Mouse (Mus musculus): ENCODE measurements around the gene B3glct.

Gene B3glct

DNA sequence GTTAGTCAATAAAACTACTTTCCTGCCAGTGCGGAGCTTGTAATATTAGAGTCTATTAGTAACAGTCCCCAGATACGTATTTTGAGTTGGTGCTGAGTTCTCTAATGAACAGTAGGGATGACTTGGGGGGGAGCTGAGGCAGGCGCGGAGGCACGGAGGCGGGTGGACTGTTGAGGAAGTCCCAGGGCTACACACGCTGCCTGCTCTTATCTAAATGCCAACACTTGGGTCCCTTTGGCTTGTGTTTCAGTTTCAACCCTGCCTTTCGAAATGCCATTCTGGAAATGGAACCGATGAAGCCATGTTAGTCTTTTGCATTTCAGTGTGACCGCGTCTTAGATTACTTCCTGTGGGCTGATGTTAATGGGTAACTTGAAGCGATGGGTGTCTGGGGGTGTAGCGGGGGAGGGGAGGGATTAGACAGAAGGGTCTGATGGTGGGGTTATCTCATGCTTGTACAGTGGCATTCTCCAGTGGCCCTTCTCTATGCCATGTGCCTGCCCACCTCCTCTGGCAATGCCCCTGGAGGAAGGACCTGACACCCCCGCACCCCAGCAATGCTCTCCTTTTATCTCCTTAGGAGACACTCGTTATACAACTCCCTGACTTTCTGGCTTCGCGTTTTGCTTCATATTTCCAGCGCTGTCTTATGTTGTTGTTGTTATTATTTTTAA lies 17.2 kb downstream of the B3glct start:
- no peak for DNase-seq (ENCODE audit: low read depth, low spot score)
- H3K36me3 ChIP-seq (ENCODE audit: control insufficient read depth, insufficient read depth, low read length, poor library complexity, severe bottlenecking) = no peaks in the 10 kb centered on the region
- no peaks in the 10 kb centered on the region for H3K27me3 ChIP-seq (ENCODE audit: control insufficient read depth, insufficient read depth, low read length, poor library complexity, severe bottlenecking)

- peak; percentile 14 for DNase-seq (ENCODE audit: low read depth, low spot score)
- Histone ChIP-seq H3K36me3 (ENCODE audit: control insufficient read depth, insufficient read depth, low read length, poor library complexity, severe bottlenecking) (no peaks in the 10 kb centered on the region), H3K27me3 (ENCODE audit: control insufficient read depth, insufficient read depth, low read length, poor library complexity, severe bottlenecking) (no peaks in the 10 kb centered on the region)
Observed at GRCm38 (mm10) chr5:149702770-149703169, 24.7 kb downstream of the B3glct start.

GRCm38 (mm10) chr5:149711545-149711944 lies 33.5 kb downstream of the B3glct start:
- no peaks in the 10 kb centered on the region for H3K36me3 ChIP-seq (ENCODE audit: control insufficient read depth, insufficient read depth, low read length, poor library complexity, severe bottlenecking)
- H3K27me3 ChIP-seq (ENCODE audit: control insufficient read depth, insufficient read depth, low read length, poor library complexity, severe bottlenecking) = no peaks in the 10 kb centered on the region
- no peak for DNase-seq (ENCODE audit: low read depth, low spot score)

GRCm38 (mm10) chr5:149713170-149713774 lies 35.2 kb downstream of the B3glct start:
- H3K36me3 ChIP-seq (ENCODE audit: control insufficient read depth, insufficient read depth, low read length, poor library complexity, severe bottlenecking) = no peaks in the 10 kb centered on the region

DNA sequence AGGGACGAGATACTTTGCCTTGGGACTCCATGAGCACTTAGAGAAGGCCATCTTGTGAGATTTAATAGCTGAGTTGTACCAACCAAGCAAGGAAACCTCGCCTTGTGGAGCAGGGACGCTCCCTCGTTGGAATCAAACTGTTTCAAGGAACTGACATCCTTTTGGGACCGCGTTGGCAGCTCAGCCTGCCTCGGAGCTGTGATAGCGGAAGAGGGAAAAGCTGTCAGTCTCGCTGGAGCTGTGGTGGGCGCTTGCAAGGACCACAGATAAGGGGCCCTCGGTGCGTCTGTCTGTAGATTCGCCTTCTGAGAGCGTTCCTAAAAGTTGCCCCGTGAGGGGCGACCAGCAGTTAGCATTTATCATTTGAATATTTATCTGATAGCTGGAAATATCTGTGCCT lies 35.8 kb downstream of the B3glct start:
- DNase-seq (ENCODE audit: low read depth, low spot score) = no peak
- H3K36me3 ChIP-seq (ENCODE audit: control insufficient read depth, insufficient read depth, low read length, poor library complexity, severe bottlenecking) = no peaks in the 10 kb centered on the region
- no peaks in the 10 kb centered on the region for H3K27me3 ChIP-seq (ENCODE audit: control insufficient read depth, insufficient read depth, low read length, poor library complexity, severe bottlenecking)

More at GRCm38 (mm10) chr5:149713170-149713774, 35.2 kb downstream of the B3glct start:
- H3K27me3 ChIP-seq (ENCODE audit: control insufficient read depth, insufficient read depth, low read length, poor library complexity, severe bottlenecking) = no peaks in the 10 kb centered on the region
- peak; percentile 61 for DNase-seq (ENCODE audit: low read depth, low spot score)

DNA sequence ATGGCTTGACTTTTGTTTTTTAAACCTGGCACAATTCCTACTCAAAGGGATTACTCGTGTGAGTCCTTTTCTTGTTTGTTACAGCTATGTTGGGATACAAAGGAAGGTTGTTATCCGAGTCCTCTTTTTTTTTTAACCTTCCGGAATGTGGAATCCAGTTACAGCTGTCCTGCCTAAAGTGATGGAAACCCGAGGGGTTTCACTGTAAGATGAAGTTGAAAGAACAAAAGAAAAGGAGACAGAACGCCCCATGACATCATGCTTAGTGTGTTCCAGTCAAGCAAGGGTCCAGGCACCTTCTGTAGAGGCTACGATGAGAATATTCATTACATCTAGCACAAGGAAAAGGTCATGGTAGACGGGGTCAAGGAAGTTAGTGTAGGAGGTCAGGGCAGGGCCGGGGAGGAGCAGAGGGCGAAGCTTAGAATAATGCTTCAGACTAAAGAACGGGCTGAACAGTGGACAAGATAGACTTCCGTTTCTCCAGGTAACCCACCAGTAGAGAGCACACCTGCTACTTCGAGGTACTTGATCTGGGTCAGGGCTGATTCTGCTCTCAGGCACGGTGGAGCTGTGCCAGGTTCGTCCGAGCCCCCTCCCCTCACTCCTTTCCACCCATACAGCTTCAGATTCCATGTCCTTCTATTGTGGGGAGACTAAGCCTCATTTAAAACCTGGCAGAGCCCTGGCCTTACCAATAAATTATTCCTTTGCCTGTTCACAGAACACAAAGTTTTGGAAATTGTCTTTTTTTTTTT lies 37.7 kb downstream of the B3glct start:
- no peaks in the 10 kb centered on the region for H3K27me3 ChIP-seq (ENCODE audit: control insufficient read depth, insufficient read depth, low read length, poor library complexity, severe bottlenecking)
- H3K36me3 ChIP-seq (ENCODE audit: control insufficient read depth, insufficient read depth, low read length, poor library complexity, severe bottlenecking) = no peaks in the 10 kb centered on the region
- DNase-seq (ENCODE audit: low read depth, low spot score) = no peak

DNA sequence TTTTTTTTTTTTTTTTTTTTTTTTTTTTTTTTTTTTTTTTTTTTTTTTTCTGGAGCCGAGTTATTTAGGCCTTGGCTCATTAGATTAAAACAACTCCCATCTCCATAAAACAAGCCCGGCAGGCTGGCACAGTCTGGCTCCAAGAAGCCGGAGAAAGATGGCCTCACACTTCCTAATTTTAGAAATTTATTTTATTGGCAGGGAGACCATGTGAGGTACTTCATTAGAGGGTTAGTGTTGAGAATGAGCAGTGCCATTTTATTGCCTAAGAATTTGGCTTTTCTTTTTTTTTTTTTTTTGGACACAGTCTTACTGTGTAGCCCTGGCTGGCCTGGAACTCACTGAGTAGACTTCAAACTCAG lies 38.3 kb downstream of the B3glct start:
- no peak for DNase-seq (ENCODE audit: low read depth, low spot score)
- Histone ChIP-seq H3K36me3 (ENCODE audit: control insufficient read depth, insufficient read depth, low read length, poor library complexity, severe bottlenecking) (no peaks in the 10 kb centered on the region), H3K27me3 (ENCODE audit: control insufficient read depth, insufficient read depth, low read length, poor library complexity, severe bottlenecking) (no peaks in the 10 kb centered on the region)

- no peaks in the 10 kb centered on the region for H3K27me3 ChIP-seq (ENCODE audit: control insufficient read depth, insufficient read depth, low read length, poor library complexity, severe bottlenecking)
- H3K36me3 ChIP-seq (ENCODE audit: control insufficient read depth, insufficient read depth, low read length, poor library complexity, severe bottlenecking) = 0 out of 2 replicates have a peak, but pooled peaks cover 2% of the 10 kb centered on the region
- DNase-seq (ENCODE audit: low read depth, low spot score) = no peak
Observed at GRCm38 (mm10) chr5:149731776-149732175, 53.7 kb downstream of the B3glct start.

- DNase-seq (ENCODE audit: low read depth, low spot score) = no peak
- Histone ChIP-seq H3K36me3 (ENCODE audit: control insufficient read depth, insufficient read depth, low read length, poor library complexity, severe bottlenecking) (no peaks in the 10 kb centered on the region), H3K27me3 (ENCODE audit: control insufficient read depth, insufficient read depth, low read length, poor library complexity, severe bottlenecking) (no peaks in the 10 kb centered on the region)
Observed at GRCm38 (mm10) chr5:149737210-149737609, 59.2 kb downstream of the B3glct start.

- Histone ChIP-seq H3K27me3 (ENCODE audit: control insufficient read depth, insufficient read depth, low read length, poor library complexity, severe bottlenecking) (no peaks in the 10 kb centered on the region), H3K36me3 (ENCODE audit: control insufficient read depth, insufficient read depth, low read length, poor library complexity, severe bottlenecking) (no peaks in the 10 kb centered on the region)
- DNase-seq (ENCODE audit: low read depth, low spot score) = no peak
Observed at GRCm38 (mm10) chr5:149740145-149740544, 62.1 kb downstream of the B3glct start.

DNA sequence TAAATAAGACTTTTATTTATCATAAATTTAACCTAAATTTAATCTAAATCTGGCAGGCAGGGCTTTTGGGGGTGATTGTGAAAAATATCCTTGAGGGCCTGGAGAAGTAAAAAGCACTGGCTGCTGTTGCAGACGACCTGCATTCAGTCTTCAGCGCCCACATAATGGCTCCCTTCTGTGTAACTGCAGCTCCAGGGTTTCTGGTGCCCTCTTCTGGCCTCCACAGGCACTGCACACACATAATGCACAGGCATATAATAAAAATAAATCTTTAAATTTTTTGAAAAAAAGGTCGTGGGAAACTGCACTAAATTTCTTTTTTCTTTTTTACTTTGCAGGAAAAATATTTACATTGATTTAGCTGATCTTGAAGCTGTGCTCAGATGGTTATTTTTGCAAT lies 62.7 kb downstream of the B3glct start:
- H3K36me3 ChIP-seq (ENCODE audit: control insufficient read depth, insufficient read depth, low read length, poor library complexity, severe bottlenecking) = no peaks in the 10 kb centered on the region
- no peaks in the 10 kb centered on the region for H3K27me3 ChIP-seq (ENCODE audit: control insufficient read depth, insufficient read depth, low read length, poor library complexity, severe bottlenecking)
- DNase-seq (ENCODE audit: low read depth, low spot score) = no peak

GRCm38 (mm10) chr5:149742286-149742685 lies 64.3 kb downstream of the B3glct start:
- Histone ChIP-seq H3K36me3 (ENCODE audit: control insufficient read depth, insufficient read depth, low read length, poor library complexity, severe bottlenecking) (no peaks in the 10 kb centered on the region), H3K27me3 (ENCODE audit: control insufficient read depth, insufficient read depth, low read length, poor library complexity, severe bottlenecking) (no peaks in the 10 kb centered on the region)
- no peak for DNase-seq (ENCODE audit: low read depth, low spot score)

GRCm38 (mm10) chr5:149745079-149745478 lies 67.0 kb downstream of the B3glct start:
- DNase-seq (ENCODE audit: low read depth, low spot score) = no peak

GRCm38 (mm10) chr5:149748640-149749580 lies 70.9 kb downstream of the B3glct start:
- no peaks in the 10 kb centered on the region for H3K36me3 ChIP-seq (ENCODE audit: control insufficient read depth, insufficient read depth, low read length, poor library complexity, severe bottlenecking)

More at GRCm38 (mm10) chr5:149745079-149745478, 67.0 kb downstream of the B3glct start:
- Histone ChIP-seq H3K36me3 (ENCODE audit: control insufficient read depth, insufficient read depth, low read length, poor library complexity, severe bottlenecking) (no peaks in the 10 kb centered on the region), H3K27me3 (ENCODE audit: control insufficient read depth, insufficient read depth, low read length, poor library complexity, severe bottlenecking) (no peaks in the 10 kb centered on the region; the same call in 1 of the 2 replicates)

More at GRCm38 (mm10) chr5:149748640-149749580, 70.9 kb downstream of the B3glct start:
- H3K27me3 ChIP-seq (ENCODE audit: control insufficient read depth, insufficient read depth, low read length, poor library complexity, severe bottlenecking) = no peaks in the 10 kb centered on the region; the same call in 1 of the 2 replicates
- DNase-seq (ENCODE audit: low read depth, low spot score) = no peak
